Mouse (Mus musculus): Measurements from ENCODE around the gene Ndufb4. TPM values are rescaled to one million over a fixed set of nuclear protein-coding genes. Genes with fewer than 3 reads are reported as not detected.

Gene Ndufb4
- total RNA-seq (2023) = 32.0 TPM

GRCm38 (mm10) chr16:37653731-37654657, at the start of gene Ndufb4:
Gene Ndufb4, minus strand, starts transcription at chr16:37654453.

Other genes with a start within 250 kb of the Ndufb4 start
- 10.7 TPM for gene Gtf2e1, start 114.7 kb downstream of the Ndufb4 start, total RNA-seq (2023)
- gene Rabl3, start 114.6 kb downstream of the Ndufb4 start, total RNA-seq (2023) = 17.7 TPM
- gene Hgd, start 74.3 kb downstream of the Ndufb4 start, total RNA-seq (2023) = not detected
- 1.5 TPM for gene Fstl1, start 122.4 kb upstream of the Ndufb4 start, total RNA-seq (2023)
- gene Gm36028, start 206.7 kb upstream of the Ndufb4 start, total RNA-seq (2023) = not detected
- gene Lrrc58, start 213.9 kb upstream of the Ndufb4 start, total RNA-seq (2023) = 35.7 TPM

Data from CD4-positive naive resting alpha-beta T cell, adult 76 days (primary cell).